Mouse (Mus musculus) kidney, adult 2 months (tissue): ENCODE results near the gene Scnn1a.

Source experiments
- CTCF ChIP-seq: fragments of 200-500 bp; conservative IDR thresholded peaks from 2 replicates; pipeline ENCODE4 v1.5.1; 2011; ENCODE audit warnings: low read depth, mild to moderate bottlenecking, control low read depth, low read length, moderate library complexity, mixed read lengths; ENCODE audit not compliant: insufficient read depth, insufficient read length
- POLR2A ChIP-seq: fragments of 200-500 bp; IDR thresholded peaks from one replicate; pipeline ENCODE4 v1.6.1; 2011; ENCODE audit warnings: low read depth, low read length, control low read depth

DNA sequence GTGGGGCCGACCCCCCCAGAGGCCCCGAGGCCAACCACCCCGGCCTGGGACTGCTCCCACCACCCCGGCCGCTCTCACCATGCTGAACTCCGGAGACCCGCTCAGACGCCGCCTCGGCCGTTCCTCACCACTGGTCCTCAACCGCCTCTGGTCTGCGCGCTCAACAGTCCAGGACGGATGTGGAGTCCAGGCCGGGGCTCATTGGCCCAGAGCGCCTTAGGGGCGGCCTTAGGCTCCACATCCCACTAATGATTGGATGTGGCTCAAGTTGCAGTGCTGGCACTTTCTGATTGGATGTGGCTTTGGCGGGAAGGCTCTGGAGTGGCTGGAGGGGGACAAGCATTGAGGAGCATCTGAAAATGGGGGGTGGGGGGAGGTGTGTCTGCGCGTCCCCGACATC is 34.6 kb upstream of the Scnn1a start, which contains the start of gene Tuba3a:
- TF ChIP-seq CTCF: no peak
- TF ChIP-seq POLR2A: no peak
